Mouse (Mus musculus): Measurements from ENCODE around the gene Ccdc96. TPM values are rescaled to one million over a fixed set of nuclear protein-coding genes. Genes with fewer than 3 reads are reported as not detected.

Gene Ccdc96
- polyA plus RNA-seq, 1 experiment from 2014 or later, result 2.8 TPM

- H3K9me3 ChIP-seq (ENCODE audit: control insufficient read depth, low read length), result no peaks in the 10 kb centered on the region
- no peak overlapping the region for H3K4me2 ChIP-seq (ENCODE audit: low read depth, low read length)
- 22% methylated on average over 7 of the region's 10 CpGs for WGBS
- no peak overlapping the region for H3K27ac ChIP-seq (ENCODE audit: low read depth, low read length)
- no peak for ATAC-seq (ENCODE audit: low read depth)
- H3K9ac ChIP-seq (replicated peaks; ENCODE audit: low read depth, low read length), result no peak overlapping the region
- no peak overlapping the region for H3K4me3 ChIP-seq (ENCODE audit: low read depth, low read length)
- no peaks in the 10 kb centered on the region for H3K4me1 ChIP-seq (ENCODE audit: control insufficient read depth, insufficient read depth, low read length)
- H3K27me3 ChIP-seq (ENCODE audit: control insufficient read depth, insufficient read depth, low read length), result no peaks in the 10 kb centered on the region
- H3K36me3 ChIP-seq (ENCODE audit: control insufficient read depth, insufficient read depth, low read length), result no peaks in the 10 kb centered on the region
Measured at GRCm38 (mm10) chr5:36451119-36451518, 33.3 kb upstream of the Ccdc96 start.

DNA sequence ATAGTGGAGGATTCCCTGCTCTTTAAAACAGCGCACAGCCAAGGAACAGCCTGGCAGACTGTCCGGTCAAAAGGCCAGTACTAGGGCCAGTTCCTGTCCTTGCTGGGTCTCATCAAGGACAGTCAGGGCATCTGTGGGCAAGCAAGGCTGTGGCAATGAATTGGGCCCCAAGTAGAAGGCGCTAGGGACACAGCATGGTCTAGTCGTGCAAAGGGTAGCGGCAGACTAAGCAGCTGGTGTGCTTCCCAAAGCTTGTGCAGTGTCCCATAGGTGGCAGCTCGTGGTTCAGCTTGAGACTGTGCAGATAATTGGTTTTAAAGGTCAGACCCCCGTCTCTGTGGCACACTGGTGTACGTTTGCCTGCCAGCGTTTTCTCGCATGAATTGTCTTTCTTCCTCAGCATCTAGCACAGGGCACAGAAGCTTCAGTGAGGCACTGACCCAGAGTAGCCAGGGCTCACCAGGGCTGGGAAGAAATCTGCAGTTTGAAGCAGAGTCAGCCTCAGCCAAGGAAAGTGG lies 32.5 kb upstream of the Ccdc96 start:
- no peak overlapping the region for H3K27ac ChIP-seq (ENCODE audit: low read depth, low read length)
- no peak overlapping the region for H3K4me3 ChIP-seq (ENCODE audit: low read depth, low read length)
- H3K27me3 ChIP-seq (ENCODE audit: control insufficient read depth, insufficient read depth, low read length), result no peaks in the 10 kb centered on the region
- no peaks in the 10 kb centered on the region for H3K36me3 ChIP-seq (ENCODE audit: control insufficient read depth, insufficient read depth, low read length)
- WGBS, result 63% methylated on average over 10 of the region's 10 CpGs
- no peak for ATAC-seq (ENCODE audit: low read depth)
- H3K4me1 ChIP-seq (ENCODE audit: control insufficient read depth, insufficient read depth, low read length), result no peaks in the 10 kb centered on the region
- no peak overlapping the region for H3K9ac ChIP-seq (replicated peaks; ENCODE audit: low read depth, low read length)
- H3K4me2 ChIP-seq (ENCODE audit: low read depth, low read length), result no peak overlapping the region
- H3K9me3 ChIP-seq (ENCODE audit: control insufficient read depth, low read length), result no peaks in the 10 kb centered on the region

- WGBS, result 87% methylated on average over 6 of the region's 6 CpGs
- no peaks in the 10 kb centered on the region for H3K36me3 ChIP-seq (ENCODE audit: control insufficient read depth, insufficient read depth, low read length)
- no peaks in the 10 kb centered on the region for H3K27me3 ChIP-seq (ENCODE audit: control insufficient read depth, insufficient read depth, low read length)
- no peaks in the 10 kb centered on the region for H3K9me3 ChIP-seq (ENCODE audit: control insufficient read depth, low read length)
- no peak overlapping the region for H3K4me3 ChIP-seq (ENCODE audit: low read depth, low read length)
- no peak overlapping the region for H3K27ac ChIP-seq (ENCODE audit: low read depth, low read length)
- ATAC-seq (ENCODE audit: low read depth), result no peak
- H3K4me2 ChIP-seq (ENCODE audit: low read depth, low read length), result no peak overlapping the region
- no peak overlapping the region for H3K9ac ChIP-seq (replicated peaks; ENCODE audit: low read depth, low read length)
- H3K4me1 ChIP-seq (ENCODE audit: control insufficient read depth, insufficient read depth, low read length), result no peaks in the 10 kb centered on the region
Measured at GRCm38 (mm10) chr5:36452821-36453220, 31.6 kb upstream of the Ccdc96 start.

GRCm38 (mm10) chr5:36457706-36458105 lies 26.7 kb upstream of the Ccdc96 start:
- no peak overlapping the region for H3K27ac ChIP-seq (ENCODE audit: low read depth, low read length)
- ATAC-seq (ENCODE audit: low read depth), result no peak
- WGBS, result 73% methylated on average over 4 of the region's 4 CpGs
- no peak overlapping the region for H3K4me3 ChIP-seq (ENCODE audit: low read depth, low read length)
- no peak overlapping the region for H3K4me2 ChIP-seq (ENCODE audit: low read depth, low read length)
- H3K4me1 ChIP-seq (ENCODE audit: control insufficient read depth, insufficient read depth, low read length), result no peaks in the 10 kb centered on the region
- H3K9me3 ChIP-seq (ENCODE audit: control insufficient read depth, low read length), result no peaks in the 10 kb centered on the region
- H3K27me3 ChIP-seq (ENCODE audit: control insufficient read depth, insufficient read depth, low read length), result no peaks in the 10 kb centered on the region
- no peaks in the 10 kb centered on the region for H3K36me3 ChIP-seq (ENCODE audit: control insufficient read depth, insufficient read depth, low read length)
- H3K9ac ChIP-seq (replicated peaks; ENCODE audit: low read depth, low read length), result no peak overlapping the region

GRCm38 (mm10) chr5:36458926-36459325 lies 25.5 kb upstream of the Ccdc96 start:
- no peaks in the 10 kb centered on the region for H3K36me3 ChIP-seq (ENCODE audit: control insufficient read depth, insufficient read depth, low read length)
- no peaks in the 10 kb centered on the region for H3K4me1 ChIP-seq (ENCODE audit: control insufficient read depth, insufficient read depth, low read length)
- H3K4me2 ChIP-seq (ENCODE audit: low read depth, low read length), result no peak overlapping the region
- no peak overlapping the region for H3K4me3 ChIP-seq (ENCODE audit: low read depth, low read length)
- H3K9me3 ChIP-seq (ENCODE audit: control insufficient read depth, low read length), result no peaks in the 10 kb centered on the region
- no peaks in the 10 kb centered on the region for H3K27me3 ChIP-seq (ENCODE audit: control insufficient read depth, insufficient read depth, low read length)
- no peak for ATAC-seq (ENCODE audit: low read depth)
- H3K27ac ChIP-seq (ENCODE audit: low read depth, low read length), result no peak overlapping the region
- 17% methylated on average over 4 of the region's 4 CpGs for WGBS
- no peak overlapping the region for H3K9ac ChIP-seq (replicated peaks; ENCODE audit: low read depth, low read length)

- Histone ChIP-seq H3K4me2 (ENCODE audit: low read depth, low read length) (no peak overlapping the region), H3K9ac (replicated peaks; ENCODE audit: low read depth, low read length) (no peak overlapping the region), H3K9me3 (ENCODE audit: control insufficient read depth, low read length) (no peaks in the 10 kb centered on the region), H3K27ac (ENCODE audit: low read depth, low read length) (no peak overlapping the region), H3K36me3 (ENCODE audit: control insufficient read depth, insufficient read depth, low read length) (no peaks in the 10 kb centered on the region), H3K4me1 (ENCODE audit: control insufficient read depth, insufficient read depth, low read length) (peaks cover 3% of the 10 kb centered on the region), H3K4me3 (ENCODE audit: low read depth, low read length) (no peak overlapping the region), H3K27me3 (ENCODE audit: control insufficient read depth, insufficient read depth, low read length) (no peaks in the 10 kb centered on the region)
- no peak for ATAC-seq (ENCODE audit: low read depth)
- 89% methylated on average over 2 of the region's 2 CpGs for WGBS
Measured at GRCm38 (mm10) chr5:36460712-36461111, 23.7 kb upstream of the Ccdc96 start.

GRCm38 (mm10) chr5:36461231-36461630 lies 23.2 kb upstream of the Ccdc96 start:
- Histone ChIP-seq H3K27me3 (ENCODE audit: control insufficient read depth, insufficient read depth, low read length) (no peaks in the 10 kb centered on the region), H3K9me3 (ENCODE audit: control insufficient read depth, low read length) (no peaks in the 10 kb centered on the region), H3K4me3 (ENCODE audit: low read depth, low read length) (no peak overlapping the region), H3K27ac (ENCODE audit: low read depth, low read length) (no peak overlapping the region), H3K4me2 (ENCODE audit: low read depth, low read length) (no peak overlapping the region), H3K9ac (replicated peaks; ENCODE audit: low read depth, low read length) (no peak overlapping the region), H3K36me3 (ENCODE audit: control insufficient read depth, insufficient read depth, low read length) (no peaks in the 10 kb centered on the region), H3K4me1 (ENCODE audit: control insufficient read depth, insufficient read depth, low read length) (peaks cover 8% of the 10 kb centered on the region)
- ATAC-seq (ENCODE audit: low read depth), result no peak
- WGBS, result 72% methylated on average over 2 of the region's 2 CpGs

- 18% methylated on average over 7 of the region's 7 CpGs for WGBS
Measured at GRCm38 (mm10) chr5:36462810-36463209, 21.6 kb upstream of the Ccdc96 start.

GRCm38 (mm10) chr5:36463391-36463790 lies 21.0 kb upstream of the Ccdc96 start:
- H3K36me3 ChIP-seq (ENCODE audit: control insufficient read depth, insufficient read depth, low read length), result no peaks in the 10 kb centered on the region
- no peaks in the 10 kb centered on the region for H3K27me3 ChIP-seq (ENCODE audit: control insufficient read depth, insufficient read depth, low read length)
- no peak overlapping the region for H3K9ac ChIP-seq (replicated peaks; ENCODE audit: low read depth, low read length)
- ATAC-seq (ENCODE audit: low read depth), result no peak
- 20% methylated on average over 5 of the region's 5 CpGs for WGBS
- H3K27ac ChIP-seq (ENCODE audit: low read depth, low read length), result no peak overlapping the region
- H3K4me3 ChIP-seq (ENCODE audit: low read depth, low read length), result no peak overlapping the region
- H3K9me3 ChIP-seq (ENCODE audit: control insufficient read depth, low read length), result no peaks in the 10 kb centered on the region
- H3K4me1 ChIP-seq (ENCODE audit: control insufficient read depth, insufficient read depth, low read length), result peaks cover 10% of the 10 kb centered on the region
- H3K4me2 ChIP-seq (ENCODE audit: low read depth, low read length), result no peak overlapping the region

More at GRCm38 (mm10) chr5:36462810-36463209, 21.6 kb upstream of the Ccdc96 start:
- Histone ChIP-seq H3K36me3 (ENCODE audit: control insufficient read depth, insufficient read depth, low read length) (no peaks in the 10 kb centered on the region), H3K27ac (ENCODE audit: low read depth, low read length) (no peak overlapping the region), H3K27me3 (ENCODE audit: control insufficient read depth, insufficient read depth, low read length) (no peaks in the 10 kb centered on the region), H3K4me2 (ENCODE audit: low read depth, low read length) (no peak overlapping the region), H3K9me3 (ENCODE audit: control insufficient read depth, low read length) (no peaks in the 10 kb centered on the region), H3K4me3 (ENCODE audit: low read depth, low read length) (no peak overlapping the region), H3K9ac (replicated peaks; ENCODE audit: low read depth, low read length) (no peak overlapping the region), H3K4me1 (ENCODE audit: control insufficient read depth, insufficient read depth, low read length) (peaks cover 10% of the 10 kb centered on the region)
- ATAC-seq (ENCODE audit: low read depth), result no peak

Data from neural tube, embryonic 14.5 days (tissue).